In genomic region chr17:91092421-91093041, GRCm38 (mm10) we compare ENCODE assay signal across 8 mouse cellular contexts. TPM values are rescaled to one million over a fixed set of nuclear protein-coding genes. Genes with fewer than 3 reads are reported as not detected.
A peak's percentile ranks its signal among the peaks of the same experiment; 100 is the strongest.
DNase-seq lines count a peak whose midpoint lies in the region; ATAC-seq lines count a peak whose summit lies in the region.

No protein-coding gene starts in this region.

- no peak overlapping the region for H3K4me3 ChIP-seq in liver, embryonic 12.5 days
- H3K4me3 ChIP-seq in heart, embryonic 11.5 days (ENCODE audit: low read depth, low read length): peak overlapping the region; percentile 19; the same call in 1 of the 2 replicates

- H3K4me1 ChIP-seq in liver, embryonic 12.5 days: no peaks in the 10 kb centered on the region
- H3K4me1 ChIP-seq in heart, embryonic 11.5 days (ENCODE audit: control insufficient read depth, insufficient read depth, low read length): no peaks in the 10 kb centered on the region

- H3K9ac ChIP-seq in liver, embryonic 12.5 days: no peak overlapping the region
- no peak overlapping the region for H3K9ac ChIP-seq in heart, embryonic 11.5 days (ENCODE audit: low read depth, low read length)

- whole genome bisulfite sequencing in liver, embryonic 12.5 days (ENCODE audit: insufficient replicate concordance): under 1% methylated on average over 21 of the region's 21 CpGs
- WGBS in heart, embryonic 11.5 days (ENCODE audit: insufficient replicate concordance): 2% methylated on average over 21 of the region's 21 CpGs

- DNase-seq in liver: peak; percentile 48
- DNase-seq in embryo, embryonic 11 days: peak; percentile 86
- DNase-seq in layer of hippocampus, adult 8-10 months (ENCODE audit: low spot score in 2 of 2): peak; percentile 81 to 83
- DNase-seq in lung, postnatal 10 days: peak; percentile 69
- DNase-seq in retina, adult 2 months (ENCODE audit: low read depth, low spot score): peak; percentile 29

- ATAC-seq in liver, embryonic 12.5 days: no peak
- peak; percentile 84; the same call in 1 of the 2 replicates for ATAC-seq in heart, embryonic 11.5 days (replicated peaks; ENCODE audit: insufficient number of reproducible peaks, low FRiP score, low TSS enrichment)
- no peak for ATAC-seq in erythroid progenitor cell, adult 5-6 weeks (replicated peaks; ENCODE audit: low FRiP score, poor library complexity, severe bottlenecking)

- peaks cover 10% of the 10 kb centered on the region; the same call in 1 of the 2 replicates for H3K9me3 ChIP-seq in liver, embryonic 12.5 days (replicated peaks)
- H3K9me3 ChIP-seq in heart, embryonic 11.5 days (replicated peaks; ENCODE audit: control insufficient read depth, low read length): peaks cover 9% of the 10 kb centered on the region

- no peak overlapping the region for H3K4me2 ChIP-seq in liver, embryonic 12.5 days
- H3K4me2 ChIP-seq in heart, embryonic 11.5 days: peak overlapping the region; percentile 56

- H3K27me3 ChIP-seq in liver, embryonic 12.5 days (replicated peaks): no peaks in the 10 kb centered on the region
- H3K27me3 ChIP-seq in heart, embryonic 11.5 days (ENCODE audit: control insufficient read depth, insufficient read depth, low read length): peaks cover 15% of the 10 kb centered on the region

- H3K27ac ChIP-seq in liver, embryonic 12.5 days: no peak overlapping the region
- H3K27ac ChIP-seq in heart, embryonic 11.5 days (ENCODE audit: low read depth, low read length): no peak overlapping the region

- H3K36me3 ChIP-seq in liver, embryonic 12.5 days: no peaks in the 10 kb centered on the region
- H3K36me3 ChIP-seq in heart, embryonic 11.5 days (ENCODE audit: control insufficient read depth, insufficient read depth, low read length): no peaks in the 10 kb centered on the region

RNA-seq across cellular contexts. Expression of gene Nrxn1, which starts 0.3 kb away (rescaled TPM):
- polyA plus RNA-seq in liver, embryonic 12.5 days (2016; fragmentation: Nextera tagmentation; extraction: Ambion mirVana): 0.19 and 0.39 TPM in 2 replicates
- 1.5 and 2.1 TPM in 2 replicates for polyA plus RNA-seq in heart, embryonic 11.5 days (2014; fragmentation: Nextera tagmentation; extraction: Ambion mirVana)
- total RNA-seq in layer of hippocampus, adult 8-10 months (2022): 100 to 1,000 TPM; 452 to 476 (median 472) TPM
- total RNA-seq in erythroid progenitor cell, adult 5-6 weeks (2015; ENCODE audit: low replicate concordance): 0.42 TPM in 1 of 2 replicates, not detected in the other
- 3.4 TPM in 1 of 2 replicates, not detected in the other for total RNA-seq in erythroid progenitor cell, adult 5-6 weeks (2017; ENCODE audit: low replicate concordance)

Comparison
In these comparisons a context has a peak if more than half of its experiments do, and no peak if none do; other contexts are left out.
1. DNase-seq: peak in every context shown above with its lines; median percentile 86 in embryo, embryonic 11 days; 82 in layer of hippocampus, adult 8-10 months; 69 in lung, postnatal 10 days; 48 in liver; 29 in retina, adult 2 months.
2. RNA of gene Nrxn1, which starts 0.3 kb away (total RNA-seq): 452 to 476 TPM in layer of hippocampus, adult 8-10 months; 0.42 to 3.4 TPM in erythroid progenitor cell, adult 5-6 weeks; every median in the first group is over 100 times any median in the second.